ENCODE assay signal across 27 mouse cellular contexts in genomic region chr7:34737206-34737605, GRCm38 (mm10).
"Had no signal": no experiment of that assay in that cellular context is flagged by ENCODE, and none has a peak within 500 bp of the region (broad histone marks: within the 10 kb centered on the region; RNA-seq: fewer than 3 reads in every experiment).

No protein-coding gene starts in this region.

- H3K9ac ChIP-seq: heart, embryonic 13.5 days; heart, embryonic 15.5 days; hindbrain, embryonic 12.5 days; hindbrain, embryonic 14.5 days; intestine, embryonic 15.5 days; kidney, embryonic 15.5 days; limb, embryonic 12.5 days; liver, embryonic 13.5 days; liver, embryonic 15.5 days; liver, postnatal 0 days had no signal

- H3K9me3 ChIP-seq: heart, embryonic 15.5 days; intestine, embryonic 15.5 days; kidney, embryonic 15.5 days; limb, embryonic 10.5 days; liver, embryonic 13.5 days; liver, embryonic 15.5 days had no signal

- H3K27me3 ChIP-seq: heart, embryonic 13.5 days; heart, embryonic 15.5 days; hindbrain, embryonic 12.5 days; intestine, embryonic 15.5 days; kidney, embryonic 15.5 days; limb, embryonic 12.5 days; liver, embryonic 13.5 days; liver, embryonic 15.5 days had no signal

- DNase-seq: gastrocnemius, postnatal 14 days; gastrocnemius, postnatal 36 days; heart, adult 18-20 months; heart, postnatal 14 days; heart, postnatal 36 days; kidney, adult 11 months; kidney, adult 2 months; kidney, adult 9 months; kidney, postnatal 14 days; kidney, postnatal 36 days; liver; liver, embryonic 13.5 days; liver, postnatal 0 days had no signal

- H3K4me1 ChIP-seq: intestine, embryonic 15.5 days; limb, embryonic 12.5 days; liver, embryonic 13.5 days; liver, embryonic 15.5 days had no signal

- ATAC-seq: hindbrain, postnatal 0 days; intestine, embryonic 15.5 days; liver, postnatal 0 days had no signal

- H3K4me2 ChIP-seq: heart, embryonic 11.5 days; heart, embryonic 13.5 days; heart, embryonic 15.5 days; hindbrain, embryonic 12.5 days; hindbrain, embryonic 14.5 days; intestine, embryonic 15.5 days; kidney, embryonic 15.5 days; limb, embryonic 12.5 days; liver, embryonic 11.5 days; liver, embryonic 13.5 days; liver, embryonic 15.5 days had no signal

- H3K36me3 ChIP-seq: heart, embryonic 13.5 days; heart, embryonic 15.5 days; hindbrain, embryonic 12.5 days; intestine, embryonic 15.5 days; kidney, embryonic 15.5 days; limb, embryonic 10.5 days; limb, embryonic 12.5 days; liver, embryonic 13.5 days; liver, embryonic 15.5 days had no signal

- H3K27ac ChIP-seq: heart, embryonic 13.5 days; heart, embryonic 15.5 days; hindbrain, embryonic 12.5 days; hindbrain, embryonic 14.5 days; hindbrain, postnatal 0 days; intestine, embryonic 15.5 days; kidney, embryonic 15.5 days; kidney, postnatal 0 days; left cerebral cortex, adult 2 months; limb, embryonic 12.5 days; liver, embryonic 13.5 days; liver, embryonic 15.5 days had no signal

- H3K4me3 ChIP-seq: heart, embryonic 13.5 days; heart, embryonic 15.5 days; hindbrain, embryonic 12.5 days; intestine, embryonic 15.5 days; kidney, embryonic 15.5 days; left cerebral cortex, adult 2 months; limb, embryonic 10.5 days; limb, embryonic 12.5 days; liver, embryonic 13.5 days; liver, embryonic 15.5 days had no signal
